Mouse (Mus musculus): ENCODE measurements at regions not wholly inside any gene's neighbourhood (a gene's known extent, or its start where the extent isn't known, plus 50 kb on each side); places are given as distances from the start of the nearest gene placed in this dataset.

- DNase-seq (ENCODE audit: low spot score): no peak
Measured at GRCm38 (mm10) chr9:84923966-84924365, 388.6 kb upstream of the Gm11114 start.

DNA sequence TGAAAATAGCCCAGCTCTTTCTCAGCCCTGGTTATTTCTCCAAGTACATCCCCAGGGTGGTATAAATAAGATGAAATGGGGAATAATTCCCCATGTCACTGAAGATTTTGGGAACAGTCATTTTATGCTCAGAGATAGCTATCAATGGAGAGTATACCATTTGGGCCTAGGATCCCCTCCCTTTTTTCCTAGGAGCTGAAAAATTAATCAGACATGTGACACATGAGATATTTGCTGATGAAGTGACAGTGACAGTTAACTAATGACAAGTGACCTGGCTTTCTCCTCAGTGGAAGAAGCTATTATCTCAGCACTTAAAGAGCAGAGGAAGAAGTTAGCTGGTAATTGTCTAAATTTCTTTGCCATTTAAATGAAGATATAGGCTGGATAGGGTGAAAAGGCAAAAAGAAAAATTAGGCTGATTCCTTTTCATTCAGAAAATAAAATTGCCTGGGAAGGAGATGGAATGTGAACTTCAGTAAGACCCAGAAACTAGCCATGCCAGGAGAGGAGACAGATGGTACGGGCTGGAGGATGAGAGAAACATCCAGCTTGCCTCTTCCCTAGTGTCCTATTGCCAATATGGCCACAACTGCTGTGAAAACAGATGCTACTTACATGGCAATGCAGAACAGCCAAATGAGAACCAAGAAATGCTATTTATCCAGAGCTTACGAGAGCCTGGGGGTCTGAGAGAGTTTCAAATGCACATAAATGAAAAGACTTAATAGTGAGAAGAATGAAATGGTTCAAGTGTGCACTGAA lies 376.1 kb upstream of the Gm11114 start:
- no peak for DNase-seq (ENCODE audit: low spot score)

GRCm38 (mm10) chr9:84966558-84967154 lies 345.9 kb upstream of the Gm11114 start:
- DNase-seq (ENCODE audit: low spot score): no peak

- DNase-seq (ENCODE audit: low spot score): no peak
Measured at GRCm38 (mm10) chr9:84969975-84970608, 342.5 kb upstream of the Gm11114 start.

- DNase-seq (ENCODE audit: low spot score): no peak
Measured at GRCm38 (mm10) chr9:84977470-84977869, 335.1 kb upstream of the Gm11114 start.

DNA sequence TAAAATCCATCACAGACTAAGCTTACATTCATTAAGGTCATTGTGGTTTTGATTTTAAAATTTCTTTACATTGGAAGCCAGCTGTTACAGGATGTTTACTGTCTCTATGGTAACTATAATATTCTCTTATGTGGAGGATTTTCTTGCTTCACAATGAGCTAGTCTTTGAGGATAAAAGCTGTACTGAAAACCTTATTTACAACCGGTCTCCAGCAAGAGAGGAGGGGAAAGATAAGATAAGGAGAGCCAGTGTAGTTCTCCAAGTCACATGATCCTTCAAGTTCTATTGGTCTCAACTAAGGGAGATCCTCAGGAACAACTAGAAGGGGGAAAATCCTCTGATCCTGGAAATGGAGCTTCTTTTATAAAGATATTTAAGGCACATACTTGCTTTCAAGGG lies 309.2 kb upstream of the Gm11114 start:
- no peak for DNase-seq (ENCODE audit: low spot score)

DNA sequence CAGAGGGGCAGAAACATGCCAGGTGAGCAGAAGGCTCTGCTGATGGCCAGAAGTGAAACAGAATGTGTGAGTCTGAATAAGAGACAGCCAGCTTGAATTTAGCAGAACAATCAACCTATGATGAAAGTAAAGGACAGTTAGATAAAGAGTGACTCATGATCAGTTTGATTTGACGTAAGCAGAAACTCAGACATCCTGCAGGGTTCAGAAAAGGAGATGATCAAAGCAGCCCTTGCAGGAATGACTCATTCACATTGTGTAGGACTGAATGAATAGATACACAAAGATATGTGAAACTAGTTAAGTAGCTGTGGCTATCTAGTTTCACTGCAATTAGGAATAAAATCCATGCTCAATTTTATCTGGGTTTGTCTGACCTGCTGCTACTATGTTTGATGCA lies 301.2 kb upstream of the Gm11114 start:
- DNase-seq (ENCODE audit: low spot score): no peak

DNA sequence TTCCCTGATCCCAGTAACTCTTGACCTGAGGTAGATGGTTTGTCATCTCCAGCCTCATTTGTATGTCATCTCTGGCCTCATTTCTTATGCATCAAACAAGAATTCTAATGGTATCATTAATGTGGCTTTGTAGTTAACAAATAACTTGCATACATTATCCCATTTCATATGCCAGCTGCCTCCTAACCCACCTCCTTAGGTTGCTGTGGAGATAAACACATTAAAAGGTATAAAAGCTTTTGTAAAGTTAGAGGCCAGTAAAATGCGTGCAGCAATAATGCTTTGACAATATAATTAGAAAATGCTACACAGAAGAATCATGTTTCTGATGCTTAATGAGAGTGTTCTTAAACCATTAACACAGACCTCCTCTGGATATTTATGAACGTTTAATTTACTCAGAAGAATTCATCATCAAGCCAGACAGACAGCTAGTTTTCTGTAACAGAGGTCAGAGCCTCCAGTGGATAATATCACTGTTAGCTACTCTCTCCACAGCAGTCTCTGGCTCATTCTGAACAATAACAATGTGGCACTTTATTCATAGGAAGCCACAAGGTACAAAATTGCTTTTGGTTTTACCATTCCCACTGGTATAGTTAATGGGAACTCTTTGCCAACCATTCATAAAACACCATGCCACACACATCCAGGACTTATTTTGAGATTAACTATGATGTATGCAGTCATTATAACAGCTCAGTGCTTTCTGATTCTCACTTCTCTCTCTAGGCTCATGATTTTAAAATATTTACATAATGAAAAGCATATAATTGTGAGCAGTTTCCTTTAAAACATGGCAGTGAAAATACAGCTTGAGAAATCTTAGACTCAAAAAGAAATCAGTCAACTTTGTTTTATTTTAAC lies 264.2 kb upstream of the Gm11114 start:
- DNase-seq (ENCODE audit: low spot score): no peak

DNA sequence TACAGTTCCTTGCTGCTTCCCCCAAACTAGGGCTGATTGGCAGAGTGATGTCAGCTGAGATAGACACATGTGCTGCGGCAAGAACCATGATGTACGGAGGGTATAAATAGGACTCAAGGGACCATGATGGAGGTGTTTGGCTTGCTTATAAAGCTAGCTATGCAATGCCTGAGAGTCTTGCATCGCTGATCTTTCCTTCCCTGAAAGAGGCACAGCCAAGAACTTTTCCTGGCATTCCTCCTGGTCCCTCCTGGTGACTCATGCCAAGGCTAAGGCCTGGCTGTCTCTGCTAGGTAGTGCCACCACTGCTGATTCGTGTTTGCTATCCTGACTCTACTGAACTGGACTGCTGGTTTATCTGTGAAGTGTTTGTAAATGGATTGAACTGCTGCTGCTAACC lies 260.0 kb upstream of the Gm11114 start:
- no peak for DNase-seq (ENCODE audit: low spot score)

DNA sequence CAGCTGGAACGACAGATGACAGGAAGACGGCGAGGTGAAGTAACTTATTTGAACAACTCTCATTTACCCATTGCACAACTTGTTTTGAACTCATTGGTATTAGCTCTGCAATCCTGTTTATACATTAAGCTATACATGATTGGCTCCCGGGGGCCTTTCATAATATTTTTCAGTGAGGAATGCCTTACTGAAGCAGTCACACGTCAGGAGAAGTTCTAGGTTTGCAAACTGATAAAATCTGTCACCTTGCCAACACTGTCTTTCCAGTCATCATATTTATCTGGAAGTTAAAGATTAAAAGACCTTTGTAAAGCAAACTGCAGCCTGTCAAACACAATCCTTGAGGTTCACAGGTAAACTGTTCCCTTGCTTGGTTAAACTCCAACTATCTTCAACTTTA lies 232.6 kb upstream of the Gm11114 start:
- no peak for DNase-seq (ENCODE audit: low spot score)

- no peak for DNase-seq (ENCODE audit: low spot score)
Measured at GRCm38 (mm10) chr9:85088556-85089338, 223.8 kb upstream of the Gm11114 start.

DNA sequence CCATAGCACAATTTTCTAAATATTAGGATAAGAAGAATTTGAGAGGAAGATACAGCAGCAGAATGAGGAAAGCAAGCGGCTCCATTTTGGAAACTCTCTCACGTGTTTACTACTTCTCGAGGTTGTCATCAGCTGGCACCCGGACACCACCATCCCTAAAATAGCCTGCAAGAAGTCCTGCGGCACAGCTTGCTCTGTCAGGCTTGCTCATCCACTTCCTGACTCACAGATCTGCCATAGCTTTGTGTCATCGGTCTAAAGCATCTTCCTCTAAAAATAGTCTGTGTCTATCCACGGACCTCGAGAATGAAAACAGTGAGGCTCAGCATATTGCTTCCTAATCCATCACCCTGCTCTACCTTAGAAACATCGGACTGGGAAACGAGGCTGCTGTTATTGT lies 222.3 kb upstream of the Gm11114 start:
- DNase-seq (ENCODE audit: low spot score): no peak

- DNase-seq (ENCODE audit: low spot score): no peak
Measured at GRCm38 (mm10) chr9:85095234-85095633, 217.3 kb upstream of the Gm11114 start.

- DNase-seq (ENCODE audit: low spot score): no peak
Measured at GRCm38 (mm10) chr9:85096520-85096919, 216.1 kb upstream of the Gm11114 start.

DNA sequence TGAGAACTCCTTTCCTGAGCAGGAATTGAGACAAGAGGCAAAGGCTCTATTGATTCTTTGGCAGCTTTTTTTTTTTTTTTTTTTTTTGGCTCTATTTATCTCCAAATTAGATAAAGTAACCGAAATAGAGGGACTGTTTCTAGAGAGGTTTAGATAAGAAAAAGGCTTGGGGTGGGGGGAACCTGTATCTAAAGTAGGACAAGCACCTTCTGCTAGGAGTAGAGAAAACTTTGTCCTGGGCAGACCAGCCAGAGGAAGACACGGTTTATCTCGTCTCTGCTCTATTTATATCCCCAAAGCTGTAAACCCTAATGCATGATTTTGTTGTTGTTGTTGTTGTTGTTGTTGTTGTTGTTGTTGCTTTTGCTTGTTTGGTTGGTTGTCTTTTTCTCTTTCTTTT lies 199.6 kb upstream of the Gm11114 start:
- no peak for DNase-seq (ENCODE audit: low spot score)

DNA sequence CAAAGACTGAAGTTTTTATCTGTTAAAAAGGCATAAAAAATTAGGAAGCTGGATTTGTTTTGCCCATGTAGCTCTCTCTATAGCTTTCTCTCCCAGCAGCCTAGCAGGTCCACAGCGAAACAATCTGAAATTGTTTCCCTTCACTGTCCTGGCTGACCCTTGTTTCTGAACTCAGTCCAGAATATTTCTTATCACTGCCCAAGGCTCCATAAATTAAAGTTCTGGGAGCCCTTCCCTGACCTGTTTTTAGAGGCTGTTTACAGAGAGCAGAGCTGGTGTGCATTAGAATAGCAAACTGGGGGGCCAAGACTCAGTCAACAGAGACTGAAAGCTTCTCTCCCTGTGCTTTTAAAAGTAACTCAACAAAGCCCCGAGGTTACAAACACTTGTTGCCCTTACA lies 198.3 kb upstream of the Gm11114 start:
- no peak for DNase-seq (ENCODE audit: low spot score)

DNA sequence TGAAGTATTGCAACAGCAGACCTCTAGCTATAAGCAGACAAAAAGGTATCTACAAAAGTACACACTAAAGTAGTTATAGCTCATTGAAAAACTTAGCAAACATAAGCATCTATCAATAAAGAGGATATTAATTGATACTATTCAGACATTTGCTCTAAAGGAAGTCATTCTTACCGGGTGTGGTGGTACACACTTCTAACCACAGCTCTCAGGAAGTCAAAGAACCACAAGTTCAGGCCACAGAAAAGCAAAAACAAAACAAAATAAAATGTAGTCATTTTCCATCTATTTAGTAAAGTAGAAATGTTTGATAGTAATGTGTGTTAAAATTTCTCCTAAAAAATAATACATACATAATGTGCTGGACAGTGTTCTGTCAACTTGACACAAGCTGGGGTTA lies 192.5 kb upstream of the Gm11114 start:
- DNase-seq (ENCODE audit: low spot score): no peak

DNA sequence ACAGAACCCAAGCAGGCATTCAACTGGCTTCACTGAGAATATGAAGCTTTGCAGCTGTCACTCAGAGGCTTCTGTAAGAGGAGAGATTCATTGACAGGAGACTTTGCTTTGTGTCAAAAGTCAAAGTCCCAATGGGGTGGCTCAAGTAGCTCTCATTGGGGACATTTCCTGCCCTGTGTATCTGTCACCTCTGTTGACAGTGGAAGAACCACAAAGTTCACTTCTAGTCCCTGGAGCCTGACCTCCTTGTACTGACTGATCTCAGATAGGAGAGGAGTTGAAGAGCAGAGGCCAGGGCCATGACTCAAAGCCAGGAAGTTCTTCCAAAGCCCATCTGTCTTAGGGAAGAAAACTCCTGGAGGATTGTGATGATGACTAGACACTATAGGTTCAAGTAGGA lies 191.5 kb upstream of the Gm11114 start:
- no peak for DNase-seq (ENCODE audit: low spot score)

GRCm38 (mm10) chr9:85123706-85124105 lies 188.9 kb upstream of the Gm11114 start:
- no peak for DNase-seq (ENCODE audit: low spot score)

GRCm38 (mm10) chr9:85125775-85126174 lies 186.8 kb upstream of the Gm11114 start:
- no peak for DNase-seq (ENCODE audit: low spot score)

DNA sequence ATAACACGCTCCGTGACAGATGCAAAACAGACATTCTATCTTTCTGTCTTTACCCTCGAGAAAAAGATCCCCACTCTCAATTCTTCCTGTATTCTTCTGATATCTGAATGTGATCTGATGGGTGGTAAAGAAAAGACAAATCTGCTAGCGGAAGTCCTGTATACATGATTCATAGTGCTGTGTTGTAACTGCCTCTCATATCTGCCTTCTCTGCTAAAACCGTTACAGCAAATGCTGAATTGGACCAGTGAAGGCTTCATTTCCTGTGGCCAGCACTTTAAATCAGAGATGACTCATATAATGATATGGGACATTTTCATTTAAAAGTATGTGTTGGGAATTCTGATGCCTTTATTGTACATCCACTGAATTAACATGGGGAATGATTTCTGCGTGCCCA lies 186.0 kb upstream of the Gm11114 start:
- DNase-seq (ENCODE audit: low spot score): no peak

- no peak for DNase-seq (ENCODE audit: low spot score)
Measured at GRCm38 (mm10) chr9:85127107-85127506, 185.5 kb upstream of the Gm11114 start.

Measured in embryo, embryonic 10.5 days (tissue).